Mouse (Mus musculus) C2C12 (cell line): ENCODE measurements at regions not wholly inside any gene's neighbourhood (a gene's known extent, or its start where the extent isn't known, plus 50 kb on each side); places are given as distances from the start of the nearest gene placed in this dataset.

Experiments used
- H3K27me3 ChIP-seq: one replicate; pipeline ENCODE4 v1.6.1; 2011; ENCODE audit not compliant: control insufficient read depth, insufficient read depth, insufficient read length
- H3K36me3 ChIP-seq: one replicate; pipeline ENCODE4 v1.6.1; 2011; ENCODE audit not compliant: control insufficient read depth, insufficient read depth
- H3K4me3 ChIP-seq: one replicate; pipeline ENCODE4 v1.5.1; 2011; ENCODE audit warnings: mild to moderate bottlenecking, control low read depth; ENCODE audit not compliant: poor library complexity, insufficient read depth, severe bottlenecking
- H3K79me2 ChIP-seq: one replicate; pipeline ENCODE4 v1.6.1; 2011; ENCODE audit not compliant: control insufficient read depth, insufficient read depth
- H3K79me3 ChIP-seq: one replicate; pipeline ENCODE4 v1.6.1; 2011; ENCODE audit warnings: low read depth, control low read depth
- H3ac ChIP-seq: one replicate; pipeline ENCODE3; 2011; ENCODE audit warnings: low read depth; ENCODE audit not compliant: control insufficient read depth, insufficient read length
- CEBPB ChIP-seq: IDR thresholded peaks from one replicate; pipeline ENCODE4 v1.6.1; 2011; ENCODE audit warnings: low read depth, mild to moderate bottlenecking, control low read depth, moderate library complexity
- CTCF ChIP-seq: IDR thresholded peaks from one replicate; pipeline ENCODE4 v1.5.1; 2011; ENCODE audit not compliant: control insufficient read depth, insufficient read depth, insufficient read length
- FOSL1 ChIP-seq: IDR thresholded peaks from one replicate; pipeline ENCODE4 v1.8.0; 2011; ENCODE audit warnings: mild to moderate bottlenecking, low read length; ENCODE audit not compliant: poor library complexity, insufficient read depth, severe bottlenecking
- MAX ChIP-seq: IDR thresholded peaks from one replicate; pipeline ENCODE4 v1.6.1; 2011; ENCODE audit warnings: mild to moderate bottlenecking, control low read depth
- MYOD1 ChIP-seq: IDR thresholded peaks from one replicate; pipeline ENCODE4 v1.6.1; 2011; ENCODE audit warnings: low read depth; ENCODE audit not compliant: control insufficient read depth, insufficient read length
- MYOG ChIP-seq: IDR thresholded peaks from one replicate; pipeline ENCODE4 v1.6.1; 2011; ENCODE audit not compliant: control insufficient read depth, insufficient read length; ENCODE audit errors: extremely low read depth
- USF1 ChIP-seq: IDR thresholded peaks from one replicate; pipeline ENCODE4 v1.6.1; 2011; ENCODE audit warnings: low read depth, mild to moderate bottlenecking, control low read depth, moderate library complexity

- Histone ChIP-seq H3K79me3 (no peaks in the 10 kb centered on the region), H3ac (no peak overlapping the region), H3K27me3 (no peaks in the 10 kb centered on the region), H3K4me3 (no peak overlapping the region), H3K79me2 (no peaks in the 10 kb centered on the region), H3K36me3 (no peaks in the 10 kb centered on the region)
- TF ChIP-seq USF1 (no peak), MYOD1 (no peak), MYOG (no peak), CEBPB (no peak), MAX (no peak), FOSL1 (no peak), CTCF (no peak)
Measured at GRCm38 (mm10) chr8:87270525-87271187, 201.8 kb downstream of the Cbln1 start.

GRCm38 (mm10) chr8:87268159-87268558 is 204.2 kb downstream of the Cbln1 start:
- Histone ChIP-seq H3K27me3 (no peaks in the 10 kb centered on the region), H3K36me3 (no peaks in the 10 kb centered on the region), H3K79me3 (no peaks in the 10 kb centered on the region), H3ac (no peak overlapping the region), H3K79me2 (no peaks in the 10 kb centered on the region), H3K4me3 (no peak overlapping the region)
- TF ChIP-seq CEBPB, result no peak
- TF ChIP-seq FOSL1, result no peak
- no peak for TF ChIP-seq USF1
- no peak for TF ChIP-seq CTCF

GRCm38 (mm10) chr8:87264999-87265398 is 207.4 kb downstream of the Cbln1 start:
- Histone ChIP-seq H3ac (no peak overlapping the region), H3K79me3 (no peaks in the 10 kb centered on the region), H3K36me3 (no peaks in the 10 kb centered on the region), H3K79me2 (no peaks in the 10 kb centered on the region), H3K27me3 (no peaks in the 10 kb centered on the region), H3K4me3 (no peak overlapping the region)
- TF ChIP-seq CEBPB, result no peak
- TF ChIP-seq MYOD1, result no peak

DNA sequence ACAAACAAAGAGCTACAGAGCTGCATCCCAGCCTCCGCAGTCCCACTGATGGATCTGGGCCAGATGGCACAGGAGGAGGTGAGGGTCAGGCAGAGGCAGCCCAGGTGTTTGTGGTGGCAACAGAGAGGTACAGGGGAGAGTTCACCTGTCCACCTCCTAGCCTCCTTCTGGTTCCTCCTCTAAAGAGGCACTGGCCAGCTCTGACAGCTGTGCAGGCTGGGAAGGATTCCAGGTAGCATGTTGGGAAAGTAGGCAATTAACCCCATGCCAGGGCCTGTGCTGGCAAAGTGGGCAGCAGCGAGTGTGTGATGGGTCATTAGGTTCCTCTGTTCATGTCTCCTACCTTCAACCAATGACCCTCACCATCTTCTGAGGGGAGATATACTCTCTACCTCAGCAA is 212.1 kb downstream of the Cbln1 start:
- Histone ChIP-seq H3K36me3 (no peaks in the 10 kb centered on the region), H3K27me3 (no peaks in the 10 kb centered on the region), H3K79me2 (no peaks in the 10 kb centered on the region), H3K4me3 (no peak overlapping the region), H3K79me3 (no peaks in the 10 kb centered on the region), H3ac (no peak overlapping the region)
- TF ChIP-seq MYOG (no peak), MAX (no peak), MYOD1 (no peak), CTCF (no peak), CEBPB (no peak), USF1 (no peak), FOSL1 (no peak)

GRCm38 (mm10) chr8:87242681-87243080 is 229.7 kb downstream of the Cbln1 start:
- Histone ChIP-seq H3K4me3 (no peak overlapping the region), H3K36me3 (no peaks in the 10 kb centered on the region), H3K27me3 (no peaks in the 10 kb centered on the region), H3K79me2 (no peaks in the 10 kb centered on the region), H3K79me3 (no peaks in the 10 kb centered on the region), H3ac (no peak overlapping the region)
- TF ChIP-seq MYOG (no peak), CEBPB (no peak), CTCF (no peak), USF1 (no peak), FOSL1 (no peak), MAX (no peak), MYOD1 (no peak)

GRCm38 (mm10) chr8:87237181-87237580 is 235.2 kb downstream of the Cbln1 start:
- no peaks in the 10 kb centered on the region for H3K36me3 ChIP-seq
- H3K27me3 ChIP-seq, result peaks cover 36% of the 10 kb centered on the region
- no peak for TF ChIP-seq CEBPB
- TF ChIP-seq MAX, result no peak
- TF ChIP-seq MYOG, result no peak
- TF ChIP-seq MYOD1, result no peak
- no peak for TF ChIP-seq FOSL1
- TF ChIP-seq CTCF, result no peak
- TF ChIP-seq USF1, result no peak
- H3K79me2 ChIP-seq, result no peaks in the 10 kb centered on the region
- no peaks in the 10 kb centered on the region for H3K79me3 ChIP-seq
- H3K4me3 ChIP-seq, result no peak overlapping the region
- no peak overlapping the region for H3ac ChIP-seq
